Mouse (Mus musculus) heart, postnatal 0 days (tissue): ENCODE data around the gene Rnasel. TPM values are rescaled to one million over a fixed set of nuclear protein-coding genes. Genes with fewer than 3 reads are reported as not detected.

Source experiments
- ATAC-seq: fragments of 200-750 bp; cut with Nextera tagmentation; 2 replicates; pipeline ENCODE4 v1.8.0; 2017; ENCODE audit warnings: low read depth, moderate number of reproducible peaks, moderate library complexity; ENCODE audit not compliant: insufficient read depth
- DNase-seq: peaks from one replicate; pipeline ENCODE4 v3.0.0-alpha.2; 2016; ENCODE audit warnings: low spot score
- H3K27ac ChIP-seq: fragments of 300-500 bp; sonication (generic); 2 replicates; pipeline ENCODE4 v1.5.1; 2014; ENCODE audit warnings: low read depth, mild to moderate bottlenecking
- H3K27me3 ChIP-seq: fragments of 300-500 bp; sonication (generic); 2 replicates; pipeline ENCODE4 v1.6.1; 2014; ENCODE audit warnings: low read length, mixed read lengths; ENCODE audit not compliant: control insufficient read depth, insufficient read depth
- H3K36me3 ChIP-seq: fragments of 300-500 bp; sonication (generic); replicated peaks from 2 replicates; pipeline ENCODE4 v1.6.1; 2014; ENCODE audit warnings: low read length, mixed read lengths; ENCODE audit not compliant: control insufficient read depth, insufficient read depth
- H3K4me1 ChIP-seq: fragments of 300-500 bp; sonication (generic); 2 replicates; pipeline ENCODE4 v1.6.1; 2014; ENCODE audit warnings: antibody characterized with exemption; ENCODE audit not compliant: control insufficient read depth, insufficient read depth
- H3K4me2 ChIP-seq: fragments of 300-500 bp; sonication (generic); 2 replicates; pipeline ENCODE4 v1.6.1; 2014; ENCODE audit warnings: low read depth, mild to moderate bottlenecking, low read length, moderate library complexity
- H3K4me3 ChIP-seq: fragments of 300-500 bp; sonication (generic); 2 replicates; pipeline ENCODE4 v1.5.1; 2014; ENCODE audit warnings: low read depth, low read length
- H3K9ac ChIP-seq: fragments of 300-500 bp; sonication (generic); replicated peaks from 2 replicates; pipeline ENCODE4 v1.6.1; 2014; ENCODE audit warnings: low read depth, low read length, mixed read lengths
- H3K9me3 ChIP-seq: fragments of 300-500 bp; sonication (generic); replicated peaks from 2 replicates; pipeline ENCODE4 v1.6.1; 2016; ENCODE audit warnings: low read length; ENCODE audit not compliant: control insufficient read depth
- CTCF ChIP-seq: IDR thresholded peaks from 2 replicates; pipeline ENCODE4 v1.5.1; 2016; ENCODE audit warnings: antibody characterized with exemption, control low read depth, low read depth
- EP300 ChIP-seq: IDR thresholded peaks from 2 replicates; pipeline ENCODE4 v1.6.1; 2016; ENCODE audit warnings: antibody characterized with exemption, low read depth
- WGBS: fragments of 180-500 bp; shearing (Covaris S2); extraction: QIAGEN DNeasy Blood & Tissue Kit; methylation state at CpG from one replicate; pipeline ENCODE4 v1.1.7; 2014; 5-methylcytosine and 5-hydroxymethylcytosine counted together
- polyA plus RNA-seq: library from polyadenylated mRNA; unstranded; fragments of >200 nt; fragmentation: Nextera tagmentation; extraction: Ambion mirVana; gene quantifications from 2 replicates; pipeline ENCODE4 v1.2.1, GENCODE M21; 2015
- total RNA-seq: library from RNA; depleted of rRNA; stranded (reverse); fragments of >200 nt; gene quantifications from 2 replicates; pipeline ENCODE4 v1.2.3, GENCODE M21; 2014; ENCODE audit warnings: low replicate concordance

Gene Rnasel
- total and polyA plus RNA-seq, 2 experiments from 2014 or later: 17.4 to 31.4 TPM

GRCm38 (mm10) chr1:153703445-153703991 lies 45.7 kb upstream of the Rnasel start:
- Histone ChIP-seq H3K4me3 (no peak overlapping the region), H3K9me3 (no peaks in the 10 kb centered on the region), H3K27ac (no peak overlapping the region), H3K4me2 (0 out of 2 replicates have a peak overlapping the region, but pooled peaks have one; percentile 14), H3K4me1 (peaks cover 12% of the 10 kb centered on the region), H3K27me3 (no peaks in the 10 kb centered on the region), H3K9ac (no peak overlapping the region), H3K36me3 (no peaks in the 10 kb centered on the region)
- DNase-seq (no peak), ATAC-seq (no peak)
- WGBS: 13% methylated on average over 12 of the region's 12 CpGs
- TF ChIP-seq CTCF: no peak
- TF ChIP-seq EP300: no peak

- no peaks in the 10 kb centered on the region for H3K36me3 ChIP-seq
- H3K4me1 ChIP-seq: peaks cover 12% of the 10 kb centered on the region
- H3K27me3 ChIP-seq: no peaks in the 10 kb centered on the region
- no peak overlapping the region for H3K27ac ChIP-seq
- 27% methylated on average over 7 of the region's 7 CpGs for WGBS
- H3K9me3 ChIP-seq: no peaks in the 10 kb centered on the region
- ATAC-seq: no peak
- H3K4me3 ChIP-seq: no peak overlapping the region
- H3K9ac ChIP-seq: no peak overlapping the region
- no peak for DNase-seq
- no peak for TF ChIP-seq EP300
- no peak for TF ChIP-seq CTCF
- no peak overlapping the region for H3K4me2 ChIP-seq
Measured at GRCm38 (mm10) chr1:153704174-153704573, 45.1 kb upstream of the Rnasel start.

- TF ChIP-seq CTCF (no peak), EP300 (no peak)
- no peak overlapping the region for H3K9ac ChIP-seq
- ATAC-seq: no peak
- no peak overlapping the region for H3K4me3 ChIP-seq
- H3K27ac ChIP-seq: no peak overlapping the region
- H3K36me3 ChIP-seq: no peaks in the 10 kb centered on the region
- no peaks in the 10 kb centered on the region for H3K27me3 ChIP-seq
- WGBS: 72% methylated on average over 3 of the region's 3 CpGs
- H3K4me2 ChIP-seq: no peak overlapping the region
- DNase-seq: no peak
- no peaks in the 10 kb centered on the region for H3K9me3 ChIP-seq
- peaks cover 17% of the 10 kb centered on the region for H3K4me1 ChIP-seq
Measured at GRCm38 (mm10) chr1:153704996-153705395, 44.2 kb upstream of the Rnasel start.

DNA sequence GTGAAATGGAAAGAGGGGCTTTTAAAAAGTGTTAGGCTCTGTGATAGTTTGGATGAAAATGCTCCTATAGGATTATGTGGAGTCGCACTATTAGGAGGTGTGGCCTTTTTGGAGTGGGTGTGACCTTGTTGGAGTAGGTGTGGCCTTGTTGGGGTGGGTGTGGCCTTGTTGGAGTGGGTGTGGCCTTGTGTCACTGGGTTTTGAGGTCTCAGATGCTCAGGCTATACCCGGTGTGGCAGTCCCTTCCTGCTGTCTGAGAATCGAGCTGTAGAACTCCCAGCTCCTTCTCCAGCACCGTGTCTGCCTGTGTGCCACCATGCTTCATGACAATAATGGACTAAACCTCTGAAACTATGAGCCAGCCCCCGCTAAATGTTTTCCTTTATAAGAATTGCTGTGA lies 40.6 kb upstream of the Rnasel start:
- Histone ChIP-seq H3K4me2 (no peak overlapping the region), H3K36me3 (no peaks in the 10 kb centered on the region), H3K27ac (no peak overlapping the region), H3K4me1 (peaks cover 12% of the 10 kb centered on the region), H3K9me3 (no peaks in the 10 kb centered on the region), H3K9ac (no peak overlapping the region), H3K4me3 (no peak overlapping the region), H3K27me3 (no peaks in the 10 kb centered on the region)
- TF ChIP-seq CTCF (no peak), EP300 (no peak)
- WGBS: 79% methylated on average over 5 of the region's 5 CpGs
- DNase-seq: no peak
- no peak for ATAC-seq

GRCm38 (mm10) chr1:153709451-153709850 lies 39.8 kb upstream of the Rnasel start:
- TF ChIP-seq EP300 (no peak), CTCF (no peak)

More at GRCm38 (mm10) chr1:153709451-153709850, 39.8 kb upstream of the Rnasel start:
- no peak overlapping the region for H3K27ac ChIP-seq
- WGBS: 59% methylated on average over 5 of the region's 5 CpGs
- H3K27me3 ChIP-seq: no peaks in the 10 kb centered on the region
- no peaks in the 10 kb centered on the region for H3K36me3 ChIP-seq
- no peaks in the 10 kb centered on the region for H3K9me3 ChIP-seq
- H3K4me3 ChIP-seq: no peak overlapping the region
- ATAC-seq (no peak), DNase-seq (no peak)
- H3K4me1 ChIP-seq: peaks cover 5% of the 10 kb centered on the region; the same call in 1 of the 2 replicates
- H3K4me2 ChIP-seq: no peak overlapping the region
- H3K9ac ChIP-seq: no peak overlapping the region
